Mouse (Mus musculus) hindbrain, embryonic 15.5 days (tissue): Measurements from ENCODE around the gene Tbcc. TPM values are rescaled to one million over a fixed set of nuclear protein-coding genes. Genes with fewer than 3 reads are reported as not detected.

ENCODE experiments used
- ATAC-seq: fragments of 200-750 bp; cut with Nextera tagmentation; 2 replicates; pipeline ENCODE4 v1.8.0; 2017; ENCODE audit warnings: low read depth, moderate number of reproducible peaks, moderate TSS enrichment; ENCODE audit not compliant: low FRiP score
- H3K27ac ChIP-seq: fragments of 300-500 bp; sonication (generic); replicated peaks from 2 replicates; pipeline ENCODE4 v1.5.1; 2015; ENCODE audit warnings: mild to moderate bottlenecking, inconsistent platforms
- H3K27me3 ChIP-seq: fragments of 300-500 bp; sonication (generic); 2 replicates; pipeline ENCODE4 v1.6.1; 2015; ENCODE audit warnings: control low read depth, inconsistent platforms
- H3K36me3 ChIP-seq: fragments of 300-500 bp; sonication (generic); 2 replicates; pipeline ENCODE4 v1.6.1; 2015; ENCODE audit warnings: control low read depth, inconsistent platforms
- H3K4me1 ChIP-seq: fragments of 300-500 bp; sonication (generic); replicated peaks from 2 replicates; pipeline ENCODE4 v1.6.1; 2015; ENCODE audit warnings: control low read depth, inconsistent platforms
- H3K4me2 ChIP-seq: fragments of 300-500 bp; sonication (generic); 2 replicates; pipeline ENCODE4 v1.6.1; 2015; ENCODE audit warnings: moderate library complexity, mild to moderate bottlenecking, inconsistent platforms
- H3K4me3 ChIP-seq: fragments of 300-500 bp; sonication (generic); 2 replicates; pipeline ENCODE4 v1.5.1; 2015; ENCODE audit warnings: mild to moderate bottlenecking, inconsistent platforms
- H3K9ac ChIP-seq: fragments of 300-500 bp; sonication (generic); 2 replicates; pipeline ENCODE4 v1.6.1; 2015; ENCODE audit warnings: inconsistent platforms
- H3K9me3 ChIP-seq: fragments of 300-500 bp; sonication (generic); 2 replicates; pipeline ENCODE4 v1.6.1; 2016; ENCODE audit warnings: control low read depth, inconsistent platforms
- WGBS: fragments of 180-500 bp; shearing (Covaris S2); methylation state at CpG from one replicate; pipeline ENCODE4 v1.1.7; 2015; 5-methylcytosine and 5-hydroxymethylcytosine counted together
- polyA plus RNA-seq: library from polyadenylated mRNA; unstranded; fragments of >200 nt; fragmentation: Nextera tagmentation; extraction: Ambion mirVana; gene quantifications from 2 replicates; pipeline ENCODE4 v1.2.1, GENCODE M21; 2015

The Tbcc gene
- polyA plus RNA-seq, 1 experiment from 2014 or later, result 60.8 TPM

- H3K36me3 ChIP-seq, result no peaks in the 10 kb centered on the region
- peaks cover 37% of the 10 kb centered on the region for H3K4me1 ChIP-seq
- H3K27ac ChIP-seq, result peak overlapping the region; percentile 98
- WGBS, result 34% methylated on average over 16 of the region's 16 CpGs
- peak overlapping the region; percentile 75 for H3K9ac ChIP-seq
- H3K27me3 ChIP-seq, result no peaks in the 10 kb centered on the region
- no peaks in the 10 kb centered on the region for H3K9me3 ChIP-seq
- H3K4me3 ChIP-seq, result peak overlapping the region; percentile 89
- H3K4me2 ChIP-seq, result peak overlapping the region; percentile 90
- no peak for ATAC-seq
These were observed 1.8 kb upstream of the Tbcc start for GRCm38 (mm10) chr17:46888511-46889212.

- Histone ChIP-seq H3K4me1 (peaks cover 41% of the 10 kb centered on the region), H3K27ac (peak overlapping the region; percentile 98), H3K36me3 (no peaks in the 10 kb centered on the region), H3K9ac (peak overlapping the region; percentile 75), H3K27me3 (no peaks in the 10 kb centered on the region), H3K4me3 (peak overlapping the region; percentile 89), H3K4me2 (peak overlapping the region; percentile 90), H3K9me3 (no peaks in the 10 kb centered on the region)
- ATAC-seq, result peak; percentile 66
- under 1% methylated on average over 44 of the region's 44 CpGs for WGBS
These were observed 917 bp upstream of the Tbcc start for GRCm38 (mm10) chr17:46889450-46890084.

GRCm38 (mm10) chr17:46890843-46891594, 535 bp downstream of the Tbcc start:
- peak; percentile 16 for ATAC-seq
- Histone ChIP-seq H3K4me3 (peak overlapping the region; percentile 89), H3K9me3 (no peaks in the 10 kb centered on the region), H3K4me1 (peaks cover 41% of the 10 kb centered on the region), H3K36me3 (no peaks in the 10 kb centered on the region), H3K27ac (peak overlapping the region; percentile 90), H3K4me2 (peak overlapping the region; percentile 90), H3K9ac (peak overlapping the region; percentile 89), H3K27me3 (no peaks in the 10 kb centered on the region)
- 3% methylated on average over 58 of the region's 64 CpGs for WGBS

GRCm38 (mm10) chr17:46895426-46895825, 4.9 kb downstream of the Tbcc start:
- 93% methylated on average over 9 of the region's 9 CpGs for WGBS

GRCm38 (mm10) chr17:46897221-46897950, 6.9 kb downstream of the Tbcc start:
- no peaks in the 10 kb centered on the region for H3K36me3 ChIP-seq
- no peak overlapping the region for H3K4me3 ChIP-seq
- H3K4me1 ChIP-seq, result peaks cover 15% of the 10 kb centered on the region
- ATAC-seq, result no peak
- no peaks in the 10 kb centered on the region for H3K27me3 ChIP-seq
- no peak overlapping the region for H3K9ac ChIP-seq
- 51% methylated on average over 13 of the region's 13 CpGs for WGBS
- no peak overlapping the region for H3K27ac ChIP-seq
- H3K9me3 ChIP-seq, result no peaks in the 10 kb centered on the region
- no peak overlapping the region for H3K4me2 ChIP-seq

More at GRCm38 (mm10) chr17:46895426-46895825, 4.9 kb downstream of the Tbcc start:
- H3K27me3 ChIP-seq, result no peaks in the 10 kb centered on the region
- no peak overlapping the region for H3K4me2 ChIP-seq
- H3K4me1 ChIP-seq, result peaks cover 27% of the 10 kb centered on the region
- H3K36me3 ChIP-seq, result no peaks in the 10 kb centered on the region
- H3K9ac ChIP-seq, result no peak overlapping the region
- H3K4me3 ChIP-seq, result no peak overlapping the region
- no peak for ATAC-seq
- no peak overlapping the region for H3K27ac ChIP-seq
- H3K9me3 ChIP-seq, result no peaks in the 10 kb centered on the region

GRCm38 (mm10) chr17:46900941-46901340, 10.5 kb downstream of the Tbcc start:
- Histone ChIP-seq H3K4me2 (no peak overlapping the region), H3K36me3 (no peaks in the 10 kb centered on the region), H3K9ac (no peak overlapping the region), H3K27me3 (no peaks in the 10 kb centered on the region), H3K9me3 (no peaks in the 10 kb centered on the region), H3K4me3 (no peak overlapping the region), H3K27ac (no peak overlapping the region), H3K4me1 (no peaks in the 10 kb centered on the region)
- ATAC-seq, result no peak
- WGBS, result 50% methylated on average over 2 of the region's 2 CpGs

GRCm38 (mm10) chr17:46903876-46904490, 13.5 kb downstream of the Tbcc start:
- peak; percentile 79; the same call in 1 of the 2 replicates for ATAC-seq
- Histone ChIP-seq H3K4me1 (no peaks in the 10 kb centered on the region), H3K4me3 (no peak overlapping the region), H3K9ac (no peak overlapping the region), H3K36me3 (no peaks in the 10 kb centered on the region), H3K27me3 (no peaks in the 10 kb centered on the region), H3K27ac (no peak overlapping the region), H3K4me2 (no peak overlapping the region), H3K9me3 (no peaks in the 10 kb centered on the region)
- WGBS, result 24% methylated on average over 19 of the region's 19 CpGs

- Histone ChIP-seq H3K4me3 (no peak within 1 kb of the TSS), H3K27me3 (no peaks in the 10 kb centered on the region), H3K27ac (no peak within 1 kb of the TSS), H3K9me3 (no peaks in the 10 kb centered on the region), H3K4me1 (no peaks in the 10 kb centered on the region), H3K9ac (no peak within 1 kb of the TSS), H3K4me2 (no peak within 1 kb of the TSS), H3K36me3 (no peaks in the 10 kb centered on the region)
- 91% methylated on average over 10 of the region's 10 CpGs for WGBS
- no peak for ATAC-seq
These were observed 19.7 kb downstream of the Tbcc start, which contains the start of gene Prph2 for GRCm38 (mm10) chr17:46910186-46910585. Prph2 (plus strand) TSS chr17:46910459.

GRCm38 (mm10) chr17:46912331-46912730, 21.8 kb downstream of the Tbcc start:
- no peak overlapping the region for H3K4me3 ChIP-seq
- no peaks in the 10 kb centered on the region for H3K36me3 ChIP-seq
- 53% methylated on average over 6 of the region's 6 CpGs for WGBS
- H3K9me3 ChIP-seq, result no peaks in the 10 kb centered on the region
- H3K9ac ChIP-seq, result no peak overlapping the region
- H3K4me1 ChIP-seq, result no peaks in the 10 kb centered on the region
- H3K4me2 ChIP-seq, result no peak overlapping the region
- H3K27me3 ChIP-seq, result no peaks in the 10 kb centered on the region
- H3K27ac ChIP-seq, result no peak overlapping the region
- ATAC-seq, result no peak

- Histone ChIP-seq H3K36me3 (no peaks in the 10 kb centered on the region), H3K4me3 (no peak overlapping the region), H3K27me3 (no peaks in the 10 kb centered on the region), H3K9me3 (no peaks in the 10 kb centered on the region), H3K4me2 (no peak overlapping the region), H3K9ac (no peak overlapping the region), H3K4me1 (no peaks in the 10 kb centered on the region), H3K27ac (no peak overlapping the region)
- no peak for ATAC-seq
- 80% methylated on average over 3 of the region's 3 CpGs for WGBS
These were observed 24.6 kb downstream of the Tbcc start for GRCm38 (mm10) chr17:46915129-46915528.

GRCm38 (mm10) chr17:46918951-46919350, 28.5 kb downstream of the Tbcc start:
- no peak overlapping the region for H3K4me3 ChIP-seq
- no peak overlapping the region for H3K27ac ChIP-seq
- 50% methylated on average over 4 of the region's 4 CpGs for WGBS
- H3K36me3 ChIP-seq, result no peaks in the 10 kb centered on the region
- H3K9ac ChIP-seq, result no peak overlapping the region
- H3K27me3 ChIP-seq, result no peaks in the 10 kb centered on the region
- no peaks in the 10 kb centered on the region for H3K4me1 ChIP-seq
- no peaks in the 10 kb centered on the region for H3K9me3 ChIP-seq
- no peak overlapping the region for H3K4me2 ChIP-seq
- peak; percentile 61; the same call in 1 of the 2 replicates for ATAC-seq
